Mouse (Mus musculus): Measurements from ENCODE around the gene Pitpnm2. TPM values are rescaled to one million over a fixed set of nuclear protein-coding genes. Genes with fewer than 3 reads are reported as not detected.

Pitpnm2 gene
- polyA plus RNA-seq, 1 experiment = 54.9 TPM

GRCm38 (mm10) chr5:124185706-124186464 lies 63.7 kb downstream of the Pitpnm2 start:
- no peak overlapping the region for H3K27ac ChIP-seq (ENCODE audit: control insufficient read depth, insufficient read depth, low read depth, low read length)
- no peaks in the 10 kb centered on the region for H3K27me3 ChIP-seq (ENCODE audit: control insufficient read depth, insufficient read depth, low read length)
- H3K4me3 ChIP-seq (ENCODE audit: control insufficient read depth, low read depth, low read length) = no peak overlapping the region
- TF ChIP-seq POLR2A (IDR thresholded peaks at IDR 0.05; ENCODE audit: control insufficient read depth, low read depth, low read length) = no peak
- no peak for TF ChIP-seq CTCF (IDR thresholded peaks at IDR 0.05; ENCODE audit: control insufficient read depth, insufficient read depth, insufficient replicate concordance, low read depth, low read length)
- peaks cover 18% of the 10 kb centered on the region for H3K4me1 ChIP-seq (ENCODE audit: control insufficient read depth, insufficient read depth, low read length)
- no peaks in the 10 kb centered on the region for H3K36me3 ChIP-seq (ENCODE audit: control insufficient read depth, insufficient read depth, low read length)

GRCm38 (mm10) chr5:124184898-124185701 lies 64.5 kb downstream of the Pitpnm2 start:
- Histone ChIP-seq H3K4me1 (ENCODE audit: control insufficient read depth, insufficient read depth, low read length) (peaks cover 18% of the 10 kb centered on the region), H3K4me3 (ENCODE audit: control insufficient read depth, low read depth, low read length) (no peak overlapping the region), H3K36me3 (ENCODE audit: control insufficient read depth, insufficient read depth, low read length) (no peaks in the 10 kb centered on the region), H3K27ac (ENCODE audit: control insufficient read depth, insufficient read depth, low read depth, low read length) (no peak overlapping the region), H3K27me3 (ENCODE audit: control insufficient read depth, insufficient read depth, low read length) (no peaks in the 10 kb centered on the region)
- TF ChIP-seq CTCF (IDR thresholded peaks at IDR 0.05; ENCODE audit: control insufficient read depth, insufficient read depth, insufficient replicate concordance, low read depth, low read length) = no peak
- no peak for TF ChIP-seq POLR2A (IDR thresholded peaks at IDR 0.05; ENCODE audit: control insufficient read depth, low read depth, low read length)

- TF ChIP-seq POLR2A (IDR thresholded peaks at IDR 0.05; ENCODE audit: control insufficient read depth, low read depth, low read length) (no peak), CTCF (IDR thresholded peaks at IDR 0.05; ENCODE audit: control insufficient read depth, insufficient read depth, insufficient replicate concordance, low read depth, low read length) (no peak)
- H3K36me3 ChIP-seq (ENCODE audit: control insufficient read depth, insufficient read depth, low read length) = no peaks in the 10 kb centered on the region
- no peak overlapping the region for H3K4me3 ChIP-seq (ENCODE audit: control insufficient read depth, low read depth, low read length)
- no peak overlapping the region for H3K27ac ChIP-seq (ENCODE audit: control insufficient read depth, insufficient read depth, low read depth, low read length)
- H3K27me3 ChIP-seq (ENCODE audit: control insufficient read depth, insufficient read depth, low read length) = no peaks in the 10 kb centered on the region
- H3K4me1 ChIP-seq (ENCODE audit: control insufficient read depth, insufficient read depth, low read length) = peaks cover 14% of the 10 kb centered on the region
Measured at GRCm38 (mm10) chr5:124184191-124184590, 65.4 kb downstream of the Pitpnm2 start.

- TF ChIP-seq POLR2A (IDR thresholded peaks at IDR 0.05; ENCODE audit: control insufficient read depth, low read depth, low read length) (no peak), CTCF (IDR thresholded peaks at IDR 0.05; ENCODE audit: control insufficient read depth, insufficient read depth, insufficient replicate concordance, low read depth, low read length) (0 out of 2 replicates have a peak, but pooled peaks have one; percentile 12)
- Histone ChIP-seq H3K27me3 (ENCODE audit: control insufficient read depth, insufficient read depth, low read length) (no peaks in the 10 kb centered on the region), H3K4me3 (ENCODE audit: control insufficient read depth, low read depth, low read length) (no peak overlapping the region), H3K4me1 (ENCODE audit: control insufficient read depth, insufficient read depth, low read length) (peaks cover 10% of the 10 kb centered on the region), H3K36me3 (ENCODE audit: control insufficient read depth, insufficient read depth, low read length) (no peaks in the 10 kb centered on the region), H3K27ac (ENCODE audit: control insufficient read depth, insufficient read depth, low read depth, low read length) (no peak overlapping the region)
Measured at GRCm38 (mm10) chr5:124182642-124183041, 66.9 kb downstream of the Pitpnm2 start.

- Histone ChIP-seq H3K36me3 (ENCODE audit: control insufficient read depth, insufficient read depth, low read length) (no peaks in the 10 kb centered on the region), H3K4me3 (ENCODE audit: control insufficient read depth, low read depth, low read length) (no peak overlapping the region), H3K4me1 (ENCODE audit: control insufficient read depth, insufficient read depth, low read length) (peaks cover 9% of the 10 kb centered on the region), H3K27ac (ENCODE audit: control insufficient read depth, insufficient read depth, low read depth, low read length) (no peak overlapping the region), H3K27me3 (ENCODE audit: control insufficient read depth, insufficient read depth, low read length) (no peaks in the 10 kb centered on the region)
- no peak for TF ChIP-seq CTCF (IDR thresholded peaks at IDR 0.05; ENCODE audit: control insufficient read depth, insufficient read depth, insufficient replicate concordance, low read depth, low read length)
- no peak for TF ChIP-seq POLR2A (IDR thresholded peaks at IDR 0.05; ENCODE audit: control insufficient read depth, low read depth, low read length)
Measured at GRCm38 (mm10) chr5:124182097-124182496, 67.5 kb downstream of the Pitpnm2 start.

GRCm38 (mm10) chr5:124180500-124181167 lies 68.9 kb downstream of the Pitpnm2 start:
- Histone ChIP-seq H3K27ac (ENCODE audit: control insufficient read depth, insufficient read depth, low read depth, low read length) (no peak overlapping the region), H3K36me3 (ENCODE audit: control insufficient read depth, insufficient read depth, low read length) (no peaks in the 10 kb centered on the region), H3K4me1 (ENCODE audit: control insufficient read depth, insufficient read depth, low read length) (peaks cover 4% of the 10 kb centered on the region), H3K27me3 (ENCODE audit: control insufficient read depth, insufficient read depth, low read length) (no peaks in the 10 kb centered on the region), H3K4me3 (ENCODE audit: control insufficient read depth, low read depth, low read length) (no peak overlapping the region)
- no peak for TF ChIP-seq POLR2A (IDR thresholded peaks at IDR 0.05; ENCODE audit: control insufficient read depth, low read depth, low read length)
- no peak for TF ChIP-seq CTCF (IDR thresholded peaks at IDR 0.05; ENCODE audit: control insufficient read depth, insufficient read depth, insufficient replicate concordance, low read depth, low read length)

- Histone ChIP-seq H3K27ac (ENCODE audit: control insufficient read depth, insufficient read depth, low read depth, low read length) (no peak overlapping the region), H3K27me3 (ENCODE audit: control insufficient read depth, insufficient read depth, low read length) (no peaks in the 10 kb centered on the region)
- no peak for TF ChIP-seq POLR2A (IDR thresholded peaks at IDR 0.05; ENCODE audit: control insufficient read depth, low read depth, low read length)
- TF ChIP-seq CTCF (IDR thresholded peaks at IDR 0.05; ENCODE audit: control insufficient read depth, insufficient read depth, insufficient replicate concordance, low read depth, low read length) = no peak
Measured at GRCm38 (mm10) chr5:124179411-124179810, 70.1 kb downstream of the Pitpnm2 start.

More at GRCm38 (mm10) chr5:124179411-124179810, 70.1 kb downstream of the Pitpnm2 start:
- H3K4me1 ChIP-seq (ENCODE audit: control insufficient read depth, insufficient read depth, low read length) = no peaks in the 10 kb centered on the region; the same call in none of the 2 replicates
- H3K36me3 ChIP-seq (ENCODE audit: control insufficient read depth, insufficient read depth, low read length) = no peaks in the 10 kb centered on the region
- H3K4me3 ChIP-seq (ENCODE audit: control insufficient read depth, low read depth, low read length) = no peak overlapping the region
